Mouse (Mus musculus): ENCODE results near the gene E2f4. TPM values are rescaled to one million over a fixed set of nuclear protein-coding genes. Genes with fewer than 3 reads are reported as not detected.

Gene E2f4
- polyA plus RNA-seq, 1 experiment from 2014 or later, result 117 TPM

DNA sequence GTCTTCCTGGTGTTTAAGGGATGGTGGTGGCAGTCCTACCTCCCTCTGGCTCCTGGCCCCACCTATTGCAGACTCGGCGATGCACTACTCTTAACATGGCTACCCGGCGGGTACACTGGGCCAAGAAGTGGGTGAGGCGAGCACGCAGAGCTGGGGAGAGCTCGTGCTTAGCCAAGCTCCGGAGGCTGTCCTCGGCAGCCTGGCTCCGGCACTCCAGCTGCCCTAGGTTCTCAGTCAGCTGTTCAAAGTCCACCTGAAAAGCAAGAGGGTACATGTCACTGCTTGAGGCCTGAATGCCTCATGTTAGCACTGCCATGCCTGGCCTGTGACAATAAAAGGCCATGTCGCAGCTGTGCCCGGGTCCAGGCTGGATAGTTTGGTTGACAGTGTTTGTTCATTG lies 32.9 kb downstream of the E2f4 start:
- ATAC-seq (ENCODE audit: low FRiP score, low TSS enrichment), result no peak
- Histone ChIP-seq H3K36me3 (ENCODE audit: control insufficient read depth, insufficient read depth, low read length) (peaks cover 65% of the 10 kb centered on the region), H3K27ac (ENCODE audit: low read depth, low read length) (no peak overlapping the region), H3K4me2 (replicated peaks; ENCODE audit: low read depth, low read length) (no peak overlapping the region), H3K4me1 (ENCODE audit: control insufficient read depth, insufficient read depth, low read length) (peaks cover 9% of the 10 kb centered on the region), H3K9ac (ENCODE audit: low read depth, low read length) (no peak overlapping the region), H3K4me3 (ENCODE audit: low read length) (no peak overlapping the region), H3K9me3 (ENCODE audit: control insufficient read depth, low read length) (no peaks in the 10 kb centered on the region), H3K27me3 (ENCODE audit: control insufficient read depth, insufficient read depth, low read length) (no peaks in the 10 kb centered on the region)
- WGBS, result 95% methylated on average over 12 of the region's 12 CpGs

DNA sequence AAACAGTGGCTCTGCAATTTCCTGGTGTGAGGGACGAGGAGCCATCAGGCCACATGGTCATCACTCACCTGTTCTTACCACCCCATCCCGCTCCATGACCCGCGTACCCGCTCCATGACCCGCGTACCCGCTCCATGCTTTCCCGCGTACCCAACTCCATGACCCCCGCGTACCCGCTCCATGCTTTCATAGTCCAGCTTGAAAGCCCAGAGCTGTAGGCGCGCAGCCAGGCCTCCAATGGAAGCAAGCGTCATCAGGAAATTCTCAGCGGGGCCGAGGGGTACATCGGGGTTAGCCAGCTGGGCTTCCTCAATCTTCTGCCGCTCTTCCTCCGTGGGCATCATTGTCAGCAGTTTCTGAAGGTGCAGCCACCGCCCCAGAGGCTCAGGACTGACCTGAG lies 34.0 kb downstream of the E2f4 start:
- ATAC-seq (ENCODE audit: low FRiP score, low TSS enrichment), result no peak
- H3K9ac ChIP-seq (ENCODE audit: low read depth, low read length), result no peak overlapping the region
- H3K27me3 ChIP-seq (ENCODE audit: control insufficient read depth, insufficient read depth, low read length), result no peaks in the 10 kb centered on the region
- H3K9me3 ChIP-seq (ENCODE audit: control insufficient read depth, low read length), result no peaks in the 10 kb centered on the region
- H3K4me3 ChIP-seq (ENCODE audit: low read length), result no peak overlapping the region
- no peak overlapping the region for H3K27ac ChIP-seq (ENCODE audit: low read depth, low read length)
- 95% methylated on average over 22 of the region's 22 CpGs for WGBS
- peaks cover 76% of the 10 kb centered on the region for H3K36me3 ChIP-seq (ENCODE audit: control insufficient read depth, insufficient read depth, low read length)
- peaks cover 8% of the 10 kb centered on the region for H3K4me1 ChIP-seq (ENCODE audit: control insufficient read depth, insufficient read depth, low read length)
- no peak overlapping the region for H3K4me2 ChIP-seq (replicated peaks; ENCODE audit: low read depth, low read length)

DNA sequence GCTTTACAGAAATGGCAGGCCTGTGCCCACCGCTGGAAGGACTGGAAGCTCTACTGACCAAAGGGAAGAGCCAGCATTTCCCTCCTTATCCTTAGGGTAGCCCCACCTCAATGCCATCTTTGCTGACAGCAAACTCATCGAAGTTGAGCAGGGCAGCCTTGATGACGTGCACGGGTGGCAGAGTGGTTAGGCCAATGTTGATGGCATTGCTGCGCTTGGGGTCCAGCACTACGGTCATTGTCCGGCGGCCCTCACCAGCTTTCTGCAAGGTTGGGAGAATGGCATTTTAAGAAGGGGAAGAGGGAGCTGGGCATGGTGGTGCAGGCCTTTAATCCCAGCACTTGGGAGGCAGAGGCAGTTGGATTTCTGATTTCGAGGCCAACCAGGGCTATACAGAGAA lies 34.5 kb downstream of the E2f4 start:
- Histone ChIP-seq H3K4me1 (ENCODE audit: control insufficient read depth, insufficient read depth, low read length) (peaks cover 7% of the 10 kb centered on the region), H3K4me2 (replicated peaks; ENCODE audit: low read depth, low read length) (no peak overlapping the region), H3K9me3 (ENCODE audit: control insufficient read depth, low read length) (no peaks in the 10 kb centered on the region), H3K27ac (ENCODE audit: low read depth, low read length) (no peak overlapping the region), H3K4me3 (ENCODE audit: low read length) (no peak overlapping the region), H3K9ac (ENCODE audit: low read depth, low read length) (no peak overlapping the region), H3K27me3 (ENCODE audit: control insufficient read depth, insufficient read depth, low read length) (no peaks in the 10 kb centered on the region), H3K36me3 (ENCODE audit: control insufficient read depth, insufficient read depth, low read length) (peaks cover 81% of the 10 kb centered on the region)
- WGBS, result 92% methylated on average over 9 of the region's 9 CpGs
- ATAC-seq (ENCODE audit: low FRiP score, low TSS enrichment), result no peak

DNA sequence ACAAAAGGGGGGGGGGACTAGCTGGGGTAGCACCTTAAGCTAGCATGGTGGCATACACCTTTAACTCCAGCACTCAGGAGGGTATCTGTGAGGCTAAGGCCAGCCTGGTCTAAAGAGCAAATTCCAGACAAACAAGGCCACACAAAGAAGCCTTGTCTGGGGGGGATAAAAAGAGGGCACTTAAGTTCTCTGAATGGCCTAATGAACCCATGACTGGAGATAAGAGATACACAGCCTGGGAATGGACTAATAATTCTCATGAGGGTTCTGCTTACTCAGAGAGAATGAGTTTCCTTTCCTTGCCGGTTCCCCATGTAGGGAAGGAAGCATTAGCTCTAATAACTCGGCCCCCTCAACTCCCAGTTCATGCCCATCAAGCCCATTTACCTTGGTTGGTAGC lies 35.1 kb downstream of the E2f4 start:
- Histone ChIP-seq H3K27me3 (ENCODE audit: control insufficient read depth, insufficient read depth, low read length) (no peaks in the 10 kb centered on the region), H3K9me3 (ENCODE audit: control insufficient read depth, low read length) (no peaks in the 10 kb centered on the region), H3K27ac (ENCODE audit: low read depth, low read length) (no peak overlapping the region), H3K4me3 (ENCODE audit: low read length) (no peak overlapping the region), H3K4me2 (replicated peaks; ENCODE audit: low read depth, low read length) (no peak overlapping the region), H3K9ac (ENCODE audit: low read depth, low read length) (no peak overlapping the region), H3K36me3 (ENCODE audit: control insufficient read depth, insufficient read depth, low read length) (peaks cover 87% of the 10 kb centered on the region), H3K4me1 (ENCODE audit: control insufficient read depth, insufficient read depth, low read length) (peaks cover under 1% of the 10 kb centered on the region)
- ATAC-seq (ENCODE audit: low FRiP score, low TSS enrichment), result no peak
- WGBS, result 78% methylated on average over 2 of the region's 2 CpGs

DNA sequence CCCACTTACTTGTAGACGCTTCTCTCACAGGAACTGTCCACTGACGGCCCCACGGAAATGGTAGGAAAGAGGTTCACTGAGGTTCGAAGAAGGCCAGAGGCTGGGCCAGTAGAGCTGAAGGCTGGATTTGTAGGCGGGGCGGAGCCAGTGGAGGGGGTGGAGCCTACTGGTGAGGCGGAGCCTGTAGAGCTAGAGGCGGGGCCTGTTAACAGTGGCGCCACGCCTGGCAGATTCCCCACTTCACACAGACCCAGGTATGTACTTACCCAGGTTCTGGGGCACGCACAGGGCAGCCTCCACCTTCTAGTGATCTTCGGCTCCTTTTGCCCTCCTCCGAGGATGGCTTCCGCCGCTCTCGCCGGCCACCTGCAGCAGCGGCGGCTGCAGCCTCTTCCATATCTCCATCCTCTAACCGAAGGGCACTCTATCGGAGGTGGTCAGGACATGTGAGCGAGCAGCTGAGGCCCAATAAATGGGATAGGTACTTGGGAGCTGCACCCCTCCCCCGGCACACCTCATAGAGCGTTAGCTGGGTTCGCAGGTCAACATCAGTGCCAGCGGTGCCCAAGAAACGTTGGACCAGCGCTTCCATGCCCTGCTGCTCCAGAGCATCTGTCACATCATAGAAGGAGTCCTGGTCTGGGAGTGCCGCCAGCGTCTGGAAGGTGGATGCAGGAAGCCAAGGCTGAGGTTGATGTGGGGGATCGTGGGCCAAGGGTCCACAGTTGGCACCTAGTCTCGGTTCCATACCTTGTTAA lies 39.1 kb downstream of the E2f4 start:
- H3K4me1 ChIP-seq (ENCODE audit: control insufficient read depth, insufficient read depth, low read length), result peaks cover 10% of the 10 kb centered on the region; the same call in 1 of the 2 replicates
- no peak overlapping the region for H3K4me2 ChIP-seq (replicated peaks; ENCODE audit: low read depth, low read length)
- WGBS, result 53% methylated on average over 32 of the region's 32 CpGs
- ATAC-seq (ENCODE audit: low FRiP score, low TSS enrichment), result no peak; the same call in 1 of the 2 replicates
- H3K36me3 ChIP-seq (ENCODE audit: control insufficient read depth, insufficient read depth, low read length), result peaks cover 59% of the 10 kb centered on the region
- H3K9me3 ChIP-seq (ENCODE audit: control insufficient read depth, low read length), result no peaks in the 10 kb centered on the region
- no peak overlapping the region for H3K9ac ChIP-seq (ENCODE audit: low read depth, low read length)
- H3K4me3 ChIP-seq (ENCODE audit: low read length), result no peak overlapping the region
- H3K27ac ChIP-seq (ENCODE audit: low read depth, low read length), result no peak overlapping the region
- no peaks in the 10 kb centered on the region for H3K27me3 ChIP-seq (ENCODE audit: control insufficient read depth, insufficient read depth, low read length)

DNA sequence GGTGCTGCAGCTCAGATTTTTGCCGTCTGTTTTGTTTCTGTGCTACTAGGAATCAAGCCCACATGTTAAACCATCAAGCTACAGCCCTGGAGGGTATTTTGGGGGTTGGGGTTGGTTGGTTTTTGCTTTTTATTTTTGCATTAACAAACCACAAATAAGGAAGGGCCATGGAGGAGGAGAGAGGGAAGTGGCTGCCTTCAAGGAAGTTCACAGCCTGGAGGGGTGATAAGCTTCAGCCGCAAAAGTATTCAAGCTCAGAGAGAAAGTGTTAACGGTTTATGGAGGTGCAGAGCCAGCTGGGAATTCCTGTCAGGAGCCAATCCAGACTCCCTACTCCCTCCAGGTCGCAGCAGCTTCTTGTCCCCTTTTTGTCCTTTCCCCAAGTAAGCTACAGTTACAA lies 41.5 kb downstream of the E2f4 start:
- Histone ChIP-seq H3K36me3 (ENCODE audit: control insufficient read depth, insufficient read depth, low read length) (peaks cover 45% of the 10 kb centered on the region), H3K9me3 (ENCODE audit: control insufficient read depth, low read length) (no peaks in the 10 kb centered on the region)
- 23% methylated on average over 4 of the region's 4 CpGs for WGBS

DNA sequence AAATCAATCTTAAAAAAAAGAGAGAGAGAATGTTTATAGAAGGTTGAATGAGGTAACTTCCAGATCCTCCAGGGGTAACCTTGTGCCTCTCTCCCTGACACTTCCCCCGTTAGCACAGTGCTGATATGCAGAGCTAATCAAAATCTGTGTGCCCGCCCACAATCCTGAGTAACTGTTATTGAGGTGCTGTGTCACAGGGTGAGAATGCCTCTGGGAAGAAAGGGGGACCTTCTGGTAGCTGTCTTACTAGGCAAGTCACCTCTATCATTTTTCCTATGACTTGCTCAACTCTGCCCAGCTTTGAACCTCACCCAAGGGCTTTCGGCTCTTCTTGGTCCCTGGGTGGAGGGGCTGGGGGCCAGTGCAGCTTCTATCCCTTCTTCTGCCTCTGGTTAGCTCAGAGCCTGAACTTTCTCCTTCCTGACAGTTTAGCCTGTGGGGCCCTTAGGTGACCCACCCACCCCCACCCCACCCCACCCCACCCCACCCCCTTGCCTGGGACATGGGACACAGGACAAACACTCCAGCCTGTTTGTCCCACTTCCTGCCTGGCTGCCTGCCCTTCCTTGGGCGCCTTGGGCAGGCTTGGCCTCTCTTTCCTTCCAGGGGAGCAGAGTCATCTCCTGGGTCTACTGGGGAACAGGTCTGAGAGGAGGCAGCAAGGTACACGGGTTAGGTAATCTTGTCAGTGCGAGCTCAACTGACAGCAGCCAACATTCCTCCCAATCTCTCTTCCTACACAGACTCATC lies 42.6 kb downstream of the E2f4 start:
- H3K4me2 ChIP-seq (replicated peaks; ENCODE audit: low read depth, low read length), result no peak overlapping the region
- peaks cover 35% of the 10 kb centered on the region for H3K36me3 ChIP-seq (ENCODE audit: control insufficient read depth, insufficient read depth, low read length)
- no peaks in the 10 kb centered on the region for H3K27me3 ChIP-seq (ENCODE audit: control insufficient read depth, insufficient read depth, low read length)
- 76% methylated on average over 6 of the region's 6 CpGs for WGBS
- peaks cover 15% of the 10 kb centered on the region; the same call in 1 of the 2 replicates for H3K4me1 ChIP-seq (ENCODE audit: control insufficient read depth, insufficient read depth, low read length)
- H3K9me3 ChIP-seq (ENCODE audit: control insufficient read depth, low read length), result no peaks in the 10 kb centered on the region
- no peak; the same call in 1 of the 2 replicates for ATAC-seq (ENCODE audit: low FRiP score, low TSS enrichment)
- no peak overlapping the region for H3K27ac ChIP-seq (ENCODE audit: low read depth, low read length)
- no peak overlapping the region for H3K9ac ChIP-seq (ENCODE audit: low read depth, low read length)
- H3K4me3 ChIP-seq (ENCODE audit: low read length), result no peak overlapping the region

More for the DNA sequence above, 41.5 kb downstream of the E2f4 start:
- H3K4me1 ChIP-seq (ENCODE audit: control insufficient read depth, insufficient read depth, low read length), result peaks cover 10% of the 10 kb centered on the region; the same call in 1 of the 2 replicates
- ATAC-seq (ENCODE audit: low FRiP score, low TSS enrichment), result no peak
- H3K4me2 ChIP-seq (replicated peaks; ENCODE audit: low read depth, low read length), result no peak overlapping the region
- H3K27ac ChIP-seq (ENCODE audit: low read depth, low read length), result no peak overlapping the region
- no peak overlapping the region for H3K9ac ChIP-seq (ENCODE audit: low read depth, low read length)
- H3K4me3 ChIP-seq (ENCODE audit: low read length), result no peak overlapping the region
- no peaks in the 10 kb centered on the region for H3K27me3 ChIP-seq (ENCODE audit: control insufficient read depth, insufficient read depth, low read length)

DNA sequence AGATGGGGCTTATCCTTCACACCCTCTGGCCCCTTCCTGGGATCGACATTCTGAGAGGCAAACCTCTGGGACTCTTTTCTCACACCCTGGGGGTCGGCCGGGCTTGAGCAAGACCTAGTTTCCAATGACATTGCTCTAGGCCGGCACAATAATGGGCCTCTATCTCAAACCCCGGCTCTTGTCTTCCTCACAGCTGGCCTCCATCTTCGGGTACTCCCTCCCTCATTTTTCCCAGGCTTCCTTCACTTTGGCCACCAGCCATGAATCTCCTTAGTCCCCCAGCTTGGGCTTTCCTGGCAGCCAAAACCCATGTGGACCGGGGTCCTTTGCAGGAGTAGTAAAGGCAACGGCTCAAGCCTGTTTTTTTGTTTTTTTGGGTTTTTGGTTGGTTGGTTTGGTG lies 43.9 kb downstream of the E2f4 start:
- H3K27me3 ChIP-seq (ENCODE audit: control insufficient read depth, insufficient read depth, low read length), result no peaks in the 10 kb centered on the region
- H3K9me3 ChIP-seq (ENCODE audit: control insufficient read depth, low read length), result no peaks in the 10 kb centered on the region
- peaks cover 27% of the 10 kb centered on the region for H3K4me1 ChIP-seq (ENCODE audit: control insufficient read depth, insufficient read depth, low read length)
- peaks cover 22% of the 10 kb centered on the region for H3K36me3 ChIP-seq (ENCODE audit: control insufficient read depth, insufficient read depth, low read length)
- no peak for ATAC-seq (ENCODE audit: low FRiP score, low TSS enrichment)
- H3K9ac ChIP-seq (ENCODE audit: low read depth, low read length), result no peak overlapping the region
- WGBS, result 49% methylated on average over 8 of the region's 8 CpGs
- H3K27ac ChIP-seq (ENCODE audit: low read depth, low read length), result peak overlapping the region; percentile 55; the same call in 1 of the 2 replicates
- no peak overlapping the region for H3K4me2 ChIP-seq (replicated peaks; ENCODE audit: low read depth, low read length)
- H3K4me3 ChIP-seq (ENCODE audit: low read length), result no peak overlapping the region

DNA sequence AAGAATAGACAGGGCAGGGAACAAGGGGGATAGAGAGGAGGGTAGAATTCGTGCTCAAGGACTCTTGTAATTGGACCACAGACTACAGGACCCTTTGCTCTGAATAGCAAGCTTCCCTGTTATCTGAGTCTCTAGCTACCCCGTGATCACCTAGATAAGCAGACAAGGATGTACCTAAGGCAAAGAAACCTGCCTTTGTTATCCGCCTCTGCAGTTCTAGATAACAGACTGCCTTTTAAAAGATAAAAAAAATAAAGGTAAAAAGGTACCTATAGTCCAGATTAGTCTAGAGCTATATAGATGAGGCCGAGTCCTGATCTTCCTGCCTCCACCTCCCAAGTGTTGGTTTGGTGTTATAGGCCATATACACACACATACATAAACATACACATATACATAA lies 45.3 kb downstream of the E2f4 start:
- H3K4me1 ChIP-seq (ENCODE audit: control insufficient read depth, insufficient read depth, low read length), result peaks cover 31% of the 10 kb centered on the region
- no peaks in the 10 kb centered on the region for H3K27me3 ChIP-seq (ENCODE audit: control insufficient read depth, insufficient read depth, low read length)
- H3K4me3 ChIP-seq (ENCODE audit: low read length), result no peak overlapping the region
- H3K9me3 ChIP-seq (ENCODE audit: control insufficient read depth, low read length), result no peaks in the 10 kb centered on the region
- no peak overlapping the region for H3K27ac ChIP-seq (ENCODE audit: low read depth, low read length)
- H3K4me2 ChIP-seq (replicated peaks; ENCODE audit: low read depth, low read length), result no peak overlapping the region
- ATAC-seq (ENCODE audit: low FRiP score, low TSS enrichment), result no peak
- H3K36me3 ChIP-seq (ENCODE audit: control insufficient read depth, insufficient read depth, low read length), result peaks cover 8% of the 10 kb centered on the region; the same call in 1 of the 2 replicates
- 83% methylated on average over 4 of the region's 4 CpGs for WGBS
- H3K9ac ChIP-seq (ENCODE audit: low read depth, low read length), result no peak overlapping the region
